Mouse (Mus musculus) effector memory CD4-positive, alpha-beta T cell, adult 7 months (primary cell): ENCODE measurements around the gene Olfr857. TPM values are rescaled to one million over a fixed set of nuclear protein-coding genes. Genes with fewer than 3 reads are reported as not detected.

ENCODE experiments used
- polyA plus RNA-seq: library from polyadenylated mRNA; unstranded; fragments of 100-300 nt; shearing (Covaris generic); gene quantifications from one replicate; pipeline ENCODE4 v1.2.1, GENCODE M21; 2017

The Olfr857 gene
- not detected for polyA plus RNA-seq

DNA sequence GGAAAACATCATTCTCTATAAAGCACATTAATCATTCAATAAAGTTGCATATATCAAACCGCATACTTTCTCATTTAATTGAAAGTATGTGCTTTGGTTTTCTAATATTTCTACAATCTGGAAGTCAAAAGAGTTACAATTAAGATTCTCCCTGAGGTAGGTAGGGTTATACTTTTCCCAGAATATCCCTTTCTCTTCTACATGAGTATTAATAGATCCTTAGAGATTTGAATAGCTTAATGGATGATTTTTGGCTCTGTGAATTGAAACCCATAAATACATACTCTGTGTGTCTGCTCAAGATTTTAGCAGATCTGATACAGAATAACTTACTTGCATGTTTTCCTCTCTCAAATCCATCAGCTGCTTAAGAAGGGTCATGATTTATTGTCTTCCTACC is at the start of gene Olfr857:
Olfr857 (plus strand) TSS at position 301 of the 400 bp plus-strand sequence.

Other genes with a start within 250 kb of the Olfr857 start
- not detected for gene Olfr850, start 231.2 kb upstream of the Olfr857 start, polyA plus RNA-seq
- not detected for gene Olfr851, start 216.1 kb upstream of the Olfr857 start, polyA plus RNA-seq
- not detected for gene Olfr853, start 168.4 kb upstream of the Olfr857 start, polyA plus RNA-seq
- not detected for gene Olfr854, start 142.1 kb upstream of the Olfr857 start, polyA plus RNA-seq
- not detected for gene Olfr855, start 126.8 kb upstream of the Olfr857 start, polyA plus RNA-seq
- gene Zfp317, start 87.3 kb upstream of the Olfr857 start, polyA plus RNA-seq: 25.3 TPM
- gene Olfr58, start 70.8 kb downstream of the Olfr857 start, polyA plus RNA-seq: not detected
- gene Olfr859, start 95.5 kb downstream of the Olfr857 start, polyA plus RNA-seq: not detected
- not detected for gene Olfr860, start 140.3 kb downstream of the Olfr857 start, polyA plus RNA-seq
- not detected for gene Olfr862, start 178.6 kb downstream of the Olfr857 start, polyA plus RNA-seq
- 1.0 TPM for gene Olfr77, start 207.4 kb downstream of the Olfr857 start, polyA plus RNA-seq